Mouse (Mus musculus): ENCODE measurements around the gene Rnf17.

Rnf17 gene

GRCm38 (mm10) chr14:56512084-56512483 is 109.7 kb downstream of the Rnf17 start:
- DNase-seq: no peak

DNA sequence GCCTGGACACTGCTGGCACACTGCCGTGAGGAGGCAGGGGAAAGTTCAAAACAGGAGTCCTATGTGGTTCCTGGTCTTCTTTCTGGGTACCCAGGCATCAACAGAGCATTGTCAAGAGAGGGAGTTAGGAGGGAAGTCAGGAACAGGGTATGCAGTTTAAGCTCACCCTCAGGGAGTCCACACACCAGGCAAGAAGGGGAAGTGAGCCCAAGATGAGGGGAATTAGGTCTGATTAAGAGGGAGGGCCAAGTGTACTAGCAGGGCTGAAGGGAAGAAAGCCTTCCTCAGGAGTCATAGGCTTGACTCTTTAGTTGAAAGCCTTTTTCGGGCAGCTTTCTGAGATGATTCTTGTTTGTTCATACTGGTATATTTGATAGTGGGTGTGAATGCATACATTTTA is 112.4 kb downstream of the Rnf17 start:
- no peak for DNase-seq

GRCm38 (mm10) chr14:56530788-56531187 is 128.4 kb downstream of the Rnf17 start:
- peak; percentile 33 for DNase-seq

GRCm38 (mm10) chr14:56544946-56545345 is 142.6 kb downstream of the Rnf17 start:
- no peak for DNase-seq

DNA sequence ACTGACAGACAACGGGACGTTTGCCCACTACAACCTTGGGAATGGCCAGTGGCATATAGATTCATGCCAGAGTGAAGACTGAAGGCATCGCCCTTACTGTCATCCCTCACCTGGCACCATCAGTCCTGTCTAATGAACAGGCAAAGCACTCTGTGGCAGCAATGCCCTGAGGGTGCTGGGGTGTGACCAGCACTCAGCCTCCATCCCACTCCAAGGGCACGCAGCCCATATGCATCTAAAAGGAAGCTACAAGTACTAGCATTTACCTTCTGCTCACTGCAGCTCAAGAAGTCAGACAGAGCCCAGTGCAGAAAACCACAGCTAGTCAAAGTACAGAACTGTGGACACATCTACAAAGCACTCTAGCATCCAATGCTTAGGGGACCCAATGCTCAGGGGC is 143.1 kb downstream of the Rnf17 start:
- no peak for DNase-seq

GRCm38 (mm10) chr14:56550960-56551359 is 148.6 kb downstream of the Rnf17 start:
- DNase-seq: peak; percentile 77

DNA sequence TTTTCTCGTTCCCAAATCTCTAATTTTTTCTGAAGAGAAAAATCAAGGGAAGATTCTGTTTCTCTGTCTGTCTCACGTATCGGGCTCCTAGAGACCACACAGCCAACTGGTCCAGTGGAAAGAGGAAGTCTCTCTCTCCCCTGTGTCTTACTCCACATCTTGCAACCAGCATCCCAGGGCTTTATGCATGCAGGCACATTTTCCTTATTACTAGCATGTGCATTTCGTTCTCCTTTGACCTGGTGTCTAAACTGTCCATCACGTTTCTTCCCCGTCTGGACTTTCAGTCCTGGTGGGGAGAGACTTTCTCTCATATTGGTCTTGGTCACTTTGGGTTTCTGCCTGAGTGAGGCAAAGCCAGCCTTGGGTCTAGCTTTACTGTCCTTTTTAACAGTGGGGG is 150.5 kb downstream of the Rnf17 start:
- DNase-seq: no peak

DNA sequence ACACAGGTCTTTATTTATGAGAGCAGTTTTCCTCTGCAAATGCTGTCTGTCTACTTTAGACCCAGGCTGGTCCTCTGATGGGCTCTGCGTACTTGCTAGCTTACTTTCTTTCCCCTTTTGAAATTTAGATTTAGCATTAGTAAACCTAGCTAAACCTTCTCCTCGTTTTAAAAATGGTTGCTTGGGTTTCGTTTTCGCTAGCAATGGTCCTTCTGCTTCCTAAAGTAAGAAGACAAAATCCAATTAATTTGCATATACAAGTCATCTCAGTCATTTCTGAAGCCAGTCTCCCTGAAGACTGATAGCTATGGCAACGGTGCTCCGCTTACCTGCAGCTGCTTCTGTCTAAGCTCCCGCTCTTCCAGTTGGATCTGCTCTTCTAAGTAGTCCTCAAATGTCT is 150.9 kb downstream of the Rnf17 start:
- no peak for DNase-seq

DNA sequence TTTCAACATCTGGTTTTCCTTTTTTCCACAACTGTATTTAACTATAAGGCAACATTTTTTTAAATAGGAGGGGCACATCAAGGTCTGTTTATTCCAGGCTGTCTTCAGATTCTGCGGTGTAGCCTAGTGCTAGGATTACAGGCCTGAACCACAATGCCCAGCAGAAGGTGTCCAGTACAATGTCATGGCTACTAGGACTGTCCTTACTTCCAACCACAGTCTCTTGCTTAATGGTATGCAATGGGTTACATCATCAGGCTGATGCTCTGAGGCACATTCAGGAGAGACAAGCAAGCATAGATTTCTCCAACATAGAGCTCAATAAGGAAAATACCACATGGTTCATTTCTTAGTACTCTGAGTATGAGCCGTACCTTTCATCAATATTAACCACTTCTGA is 152.3 kb downstream of the Rnf17 start:
- DNase-seq: no peak

GRCm38 (mm10) chr14:56559134-56559533 is 156.8 kb downstream of the Rnf17 start:
- DNase-seq: no peak

GRCm38 (mm10) chr14:56567476-56567875 is 165.1 kb downstream of the Rnf17 start:
- no peak for DNase-seq

DNA sequence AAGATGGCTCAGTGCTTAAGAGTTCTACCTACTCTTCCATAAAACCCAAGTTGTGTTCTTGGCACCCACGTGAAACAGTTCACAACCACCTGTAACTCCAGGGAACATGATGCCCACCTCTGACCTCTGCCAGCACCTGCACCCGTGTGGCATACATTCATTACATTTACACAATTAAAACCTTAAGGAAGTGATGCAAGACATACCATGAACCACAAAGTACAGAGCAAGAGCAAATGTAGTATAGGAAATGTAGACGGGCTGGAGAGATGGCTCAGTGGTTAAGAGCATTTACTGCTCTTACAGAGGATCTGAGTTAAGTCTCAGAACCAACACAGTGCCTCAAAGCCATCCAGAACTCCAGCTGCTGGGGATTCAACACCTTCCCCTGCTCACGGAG is 166.7 kb downstream of the Rnf17 start:
- DNase-seq: no peak

DNA sequence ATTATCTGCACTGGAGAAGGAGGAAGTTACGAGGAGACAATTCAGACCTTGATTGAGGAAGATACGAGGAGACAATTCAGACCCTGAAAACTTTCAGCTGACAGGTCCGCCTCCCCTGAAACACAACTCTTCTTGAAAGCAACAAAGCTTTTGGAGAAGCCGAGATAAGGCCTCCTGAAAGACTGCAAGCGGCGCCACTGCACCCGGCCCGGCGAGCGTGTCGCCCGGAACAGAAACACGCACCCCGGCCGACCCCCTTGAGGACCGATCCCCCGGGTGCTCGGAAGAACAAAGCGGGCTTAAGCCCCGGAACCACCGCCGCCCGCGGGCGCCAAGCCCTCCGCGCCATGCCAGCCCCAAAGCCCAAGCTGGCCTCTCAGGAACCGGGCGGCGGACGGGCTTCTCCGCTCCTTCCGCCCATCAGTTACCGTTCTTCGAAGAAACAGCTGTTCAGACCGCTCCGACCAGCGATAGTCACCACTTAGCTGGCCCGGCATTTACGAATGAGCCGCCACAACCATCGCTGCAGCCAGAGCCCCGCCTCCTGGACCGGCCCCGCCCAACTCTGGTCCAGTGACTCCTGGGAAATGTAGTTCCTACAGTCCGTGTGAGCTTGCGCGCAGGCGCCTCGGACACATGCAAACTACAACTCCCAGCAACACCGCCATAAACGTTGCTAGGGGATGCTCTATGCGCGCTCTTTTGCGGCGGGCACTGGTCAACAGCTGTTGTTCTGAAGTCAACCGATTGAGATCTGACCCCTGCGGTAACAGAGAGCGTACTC is 169.1 kb downstream of the Rnf17 start:
- peak; percentile 94 for DNase-seq

DNA sequence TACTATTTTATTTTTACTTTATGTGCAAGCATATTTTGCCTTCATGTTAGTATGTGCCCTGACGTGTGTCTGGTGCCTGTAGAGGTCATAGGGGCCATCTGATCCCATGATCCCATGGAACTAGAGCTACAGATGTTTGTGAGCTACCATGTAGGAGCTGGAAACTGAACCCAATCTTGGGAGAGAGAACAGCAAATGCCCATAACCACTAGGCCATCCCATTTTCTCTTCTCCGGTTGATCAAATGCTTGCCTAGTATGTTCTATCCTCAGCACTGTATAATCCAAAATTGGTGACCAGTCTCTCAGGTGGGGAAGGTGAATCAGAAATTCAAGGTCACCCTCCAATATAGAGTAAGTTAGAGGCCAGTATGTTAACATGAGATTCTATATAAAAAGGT is 170.2 kb downstream of the Rnf17 start:
- DNase-seq: no peak

Data from cerebellum, adult 8-10 months (tissue).